Mouse (Mus musculus): ENCODE measurements around the gene Prdm12. TPM values are rescaled to one million over a fixed set of nuclear protein-coding genes. Genes with fewer than 3 reads are reported as not detected.

Gene Prdm12
- polyA plus RNA-seq (2016; fragmentation: Nextera tagmentation; extraction: Ambion mirVana), result not detected in 2 replicates

DNA sequence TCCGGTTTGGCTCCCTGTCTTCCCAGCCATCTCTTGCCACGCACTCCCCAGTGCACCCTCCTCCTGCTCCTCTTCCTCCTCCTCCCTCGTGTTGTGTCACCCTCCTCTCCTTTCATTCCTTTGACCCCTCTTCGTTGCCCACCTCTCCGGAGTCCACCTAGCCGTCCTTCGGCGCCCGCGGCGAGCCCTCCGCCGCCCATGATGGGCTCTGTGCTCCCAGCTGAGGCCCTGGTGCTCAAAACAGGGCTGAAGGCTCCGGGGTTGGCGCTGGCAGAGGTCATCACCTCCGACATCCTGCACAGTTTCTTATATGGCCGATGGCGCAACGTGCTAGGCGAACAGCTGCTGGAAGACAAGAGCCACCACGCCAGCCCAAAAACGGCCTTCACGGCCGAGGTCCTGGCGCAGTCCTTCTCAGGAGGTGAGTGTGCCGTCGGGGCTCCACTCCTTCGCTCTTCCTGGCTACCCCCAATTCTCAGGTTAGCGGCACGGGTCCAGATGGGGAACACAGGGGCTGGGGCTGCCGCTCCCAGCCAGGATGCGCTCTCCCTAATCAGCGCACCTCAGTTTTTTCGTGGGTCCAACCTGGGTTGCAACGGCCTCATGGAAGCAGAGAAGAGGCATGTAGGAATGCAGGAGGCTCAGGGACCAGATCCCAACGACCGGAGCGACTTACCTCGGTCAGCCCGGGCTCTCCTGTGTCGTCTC, at the start of gene Prdm12:
TSS of gene Prdm12 (plus strand) at position 137 of the 708 bp plus-strand sequence.
- no peak within 1 kb of the TSS for H3K4me3 ChIP-seq
- no peak for ATAC-seq
- H3K9me3 ChIP-seq (replicated peaks), result no peaks in the 10 kb centered on the region
- H3K4me1 ChIP-seq, result peaks cover 19% of the 10 kb centered on the region; the same call in 1 of the 2 replicates
- H3K4me2 ChIP-seq, result no peak within 1 kb of the TSS
- 3% methylated on average over 41 of the region's 41 CpGs for WGBS (ENCODE audit: insufficient replicate concordance)
- peaks cover 100% of the 10 kb centered on the region for H3K27me3 ChIP-seq (replicated peaks)
- no peak within 1 kb of the TSS for H3K27ac ChIP-seq
- no peaks in the 10 kb centered on the region for H3K36me3 ChIP-seq
- H3K9ac ChIP-seq, result no peak within 1 kb of the TSS

DNA sequence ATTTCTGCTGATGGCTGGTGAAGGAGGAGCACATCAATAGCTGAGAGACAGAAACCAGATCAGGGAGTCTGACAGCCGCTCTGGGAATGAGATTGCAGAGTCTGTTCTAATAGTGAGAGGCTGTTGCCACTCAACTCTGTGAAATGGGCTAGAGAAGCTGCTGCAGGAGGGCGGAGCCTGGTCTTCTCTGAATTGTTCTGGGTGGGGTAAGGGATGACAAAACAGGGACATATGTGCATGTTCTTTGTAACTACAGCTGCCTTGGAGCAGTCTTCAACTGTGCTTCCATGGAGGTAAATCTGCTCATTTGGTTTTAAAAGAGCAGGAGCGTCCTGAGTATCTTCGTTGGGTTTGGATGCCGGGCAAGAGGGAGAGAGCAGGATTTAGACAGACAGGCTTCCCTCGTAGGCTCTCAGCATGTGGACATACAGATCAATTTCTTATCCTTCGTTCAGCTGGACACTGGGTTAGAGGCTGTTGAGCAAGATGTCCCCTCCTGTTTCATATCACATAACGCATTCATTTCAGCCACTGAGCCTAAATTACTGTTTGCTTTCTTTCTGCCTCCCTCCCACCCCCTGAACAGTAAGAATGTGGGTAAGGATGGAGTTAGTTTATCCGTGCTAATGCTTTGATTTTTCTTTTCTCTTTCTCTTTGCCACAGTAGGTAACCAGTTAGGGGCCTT, 47.9 kb upstream of the Prdm12 start:
- Histone ChIP-seq H3K4me1 (peaks cover 52% of the 10 kb centered on the region), H3K36me3 (peaks cover 88% of the 10 kb centered on the region), H3K4me3 (no peak overlapping the region), H3K9me3 (replicated peaks) (no peaks in the 10 kb centered on the region), H3K9ac (no peak overlapping the region), H3K4me2 (no peak overlapping the region), H3K27ac (no peak overlapping the region), H3K27me3 (replicated peaks) (no peaks in the 10 kb centered on the region)
- ATAC-seq, result no peak
- WGBS (ENCODE audit: insufficient replicate concordance), result 77% methylated on average over 9 of the region's 9 CpGs

DNA sequence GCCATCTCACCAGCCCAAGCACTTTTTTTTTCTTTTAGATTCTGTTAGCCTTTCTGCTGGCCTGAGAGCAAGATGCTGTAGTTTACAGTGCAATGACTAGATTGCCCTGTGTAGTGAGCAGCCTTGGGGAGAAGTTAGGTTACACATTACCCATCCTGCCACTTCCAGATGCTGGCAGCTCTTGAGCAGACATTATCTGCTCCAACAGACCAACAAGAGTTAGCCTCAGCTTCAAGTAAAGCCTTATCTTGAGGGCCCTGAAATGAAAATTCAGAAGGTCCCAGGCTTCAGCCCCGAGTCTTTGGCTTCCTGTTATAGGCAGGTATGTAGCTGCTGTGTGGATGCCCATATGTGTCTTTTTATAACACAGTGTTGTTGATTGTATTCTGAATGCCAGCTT, 32.3 kb upstream of the Prdm12 start:
- no peak overlapping the region for H3K9ac ChIP-seq
- 32% methylated on average over 1 of the region's 1 CpGs for WGBS (ENCODE audit: insufficient replicate concordance)
- ATAC-seq, result peak; percentile 88
- H3K9me3 ChIP-seq (replicated peaks), result no peaks in the 10 kb centered on the region
- no peaks in the 10 kb centered on the region for H3K27me3 ChIP-seq (replicated peaks)
- peak overlapping the region; percentile 17 for H3K4me2 ChIP-seq
- no peak overlapping the region for H3K4me3 ChIP-seq
- H3K4me1 ChIP-seq, result peaks cover 46% of the 10 kb centered on the region
- peak overlapping the region; percentile 64 for H3K27ac ChIP-seq
- peaks cover 98% of the 10 kb centered on the region for H3K36me3 ChIP-seq

DNA sequence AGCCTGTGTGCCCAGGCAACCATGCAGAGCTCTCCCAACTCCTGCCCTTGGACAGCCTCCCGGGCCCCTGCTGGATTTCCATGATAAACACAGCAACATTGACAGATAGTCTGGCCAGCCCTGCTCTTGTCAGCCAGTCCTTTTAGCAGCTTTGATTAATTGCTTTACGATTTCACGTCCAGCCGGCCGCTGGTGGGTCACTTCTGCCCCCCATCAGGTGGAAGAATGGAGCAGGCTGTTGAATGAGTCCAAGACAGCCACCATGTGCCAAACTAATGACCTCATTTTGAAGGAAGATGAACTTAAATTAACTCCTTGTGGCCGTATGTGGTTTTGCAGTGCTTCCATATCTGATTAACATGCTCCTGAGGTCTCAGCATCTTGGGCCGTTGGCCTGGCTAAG, 30.0 kb upstream of the Prdm12 start:
- Histone ChIP-seq H3K4me3 (no peak overlapping the region), H3K36me3 (peaks cover 98% of the 10 kb centered on the region), H3K9ac (peak overlapping the region; percentile 28; the same call in 1 of the 2 replicates), H3K4me1 (peaks cover 46% of the 10 kb centered on the region), H3K4me2 (no peak overlapping the region), H3K27ac (no peak overlapping the region), H3K27me3 (replicated peaks) (no peaks in the 10 kb centered on the region), H3K9me3 (replicated peaks) (no peaks in the 10 kb centered on the region)
- ATAC-seq, result no peak
- WGBS (ENCODE audit: insufficient replicate concordance), result 53% methylated on average over 7 of the region's 7 CpGs

DNA sequence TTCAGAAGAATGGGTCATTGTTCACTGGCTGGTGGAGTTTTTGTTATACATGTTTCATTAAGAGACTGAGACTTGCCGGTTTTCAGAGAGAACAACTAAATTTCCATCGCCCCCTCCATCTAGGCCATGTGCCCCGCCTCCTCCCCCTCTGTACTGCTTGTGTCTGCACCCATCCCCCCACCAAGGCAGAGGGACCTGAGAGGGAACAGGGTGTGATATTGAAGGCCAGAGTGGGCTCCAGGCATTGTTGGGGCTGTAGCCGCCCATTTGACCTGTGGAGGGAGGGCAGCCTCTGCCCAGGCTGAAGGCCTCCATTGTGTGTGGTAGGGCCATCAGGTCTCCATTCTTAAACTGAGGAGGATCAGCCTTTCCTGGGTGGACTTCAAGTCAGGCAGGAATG, 28.9 kb upstream of the Prdm12 start:
- H3K4me3 ChIP-seq, result no peak overlapping the region
- no peak overlapping the region for H3K9ac ChIP-seq
- peaks cover 98% of the 10 kb centered on the region for H3K36me3 ChIP-seq
- H3K4me2 ChIP-seq, result no peak overlapping the region
- H3K4me1 ChIP-seq, result peaks cover 46% of the 10 kb centered on the region
- H3K27ac ChIP-seq, result no peak overlapping the region
- no peaks in the 10 kb centered on the region for H3K9me3 ChIP-seq (replicated peaks)
- 69% methylated on average over 4 of the region's 4 CpGs for WGBS (ENCODE audit: insufficient replicate concordance)
- no peaks in the 10 kb centered on the region for H3K27me3 ChIP-seq (replicated peaks)
- no peak for ATAC-seq

DNA sequence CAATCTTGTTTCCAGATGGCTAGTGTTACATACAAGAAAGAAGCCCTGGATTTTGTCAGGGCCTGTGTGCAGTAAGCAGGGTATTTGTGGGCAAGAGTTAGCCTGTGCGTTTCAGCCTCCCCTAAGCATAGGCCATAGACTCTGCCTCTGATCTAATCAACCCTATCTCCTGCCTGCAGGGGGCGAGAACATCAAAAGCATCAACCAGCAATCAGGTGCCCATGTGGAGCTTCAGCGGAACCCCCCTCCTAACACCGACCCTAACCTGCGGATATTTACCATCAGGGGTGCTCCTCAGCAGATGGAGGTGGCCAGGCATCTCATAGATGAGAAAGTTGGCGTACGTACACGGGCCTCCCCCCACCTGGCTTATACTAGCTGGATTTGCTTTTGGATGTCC, 28.4 kb upstream of the Prdm12 start:
- no peak overlapping the region for H3K4me3 ChIP-seq
- 77% methylated on average over 8 of the region's 8 CpGs for WGBS (ENCODE audit: insufficient replicate concordance)
- no peaks in the 10 kb centered on the region for H3K27me3 ChIP-seq (replicated peaks)
- H3K36me3 ChIP-seq, result peaks cover 95% of the 10 kb centered on the region
- peaks cover 42% of the 10 kb centered on the region for H3K4me1 ChIP-seq
- no peak for ATAC-seq
- H3K9ac ChIP-seq, result no peak overlapping the region
- no peak overlapping the region for H3K27ac ChIP-seq
- no peak overlapping the region for H3K4me2 ChIP-seq
- H3K9me3 ChIP-seq (replicated peaks), result no peaks in the 10 kb centered on the region

DNA sequence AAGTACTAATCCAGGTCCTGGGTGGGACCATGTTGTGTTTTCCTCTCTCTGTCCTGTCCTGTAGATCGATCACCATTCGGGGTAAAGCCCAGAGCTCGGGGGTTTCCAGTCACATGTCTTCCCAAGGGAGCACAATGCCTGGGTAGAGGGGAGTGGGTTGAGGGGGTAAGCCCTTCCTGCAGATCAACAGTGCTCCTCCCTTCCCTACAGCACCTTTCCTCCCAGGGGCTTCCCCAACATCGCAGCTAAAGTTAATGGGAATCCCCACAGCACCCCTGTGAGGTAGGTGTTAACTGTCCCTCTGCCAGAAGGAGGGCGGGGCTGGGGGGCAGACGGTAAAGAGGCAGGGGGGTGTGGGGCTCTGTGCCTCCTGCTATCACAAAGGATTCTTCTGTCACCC, 27.2 kb upstream of the Prdm12 start:
- no peak overlapping the region for H3K27ac ChIP-seq
- H3K4me2 ChIP-seq, result no peak overlapping the region
- H3K27me3 ChIP-seq (replicated peaks), result no peaks in the 10 kb centered on the region
- ATAC-seq, result no peak
- no peak overlapping the region for H3K4me3 ChIP-seq
- H3K4me1 ChIP-seq, result peaks cover 30% of the 10 kb centered on the region
- no peak overlapping the region for H3K9ac ChIP-seq
- WGBS (ENCODE audit: insufficient replicate concordance), result 82% methylated on average over 6 of the region's 6 CpGs
- H3K9me3 ChIP-seq (replicated peaks), result no peaks in the 10 kb centered on the region
- peaks cover 90% of the 10 kb centered on the region for H3K36me3 ChIP-seq

DNA sequence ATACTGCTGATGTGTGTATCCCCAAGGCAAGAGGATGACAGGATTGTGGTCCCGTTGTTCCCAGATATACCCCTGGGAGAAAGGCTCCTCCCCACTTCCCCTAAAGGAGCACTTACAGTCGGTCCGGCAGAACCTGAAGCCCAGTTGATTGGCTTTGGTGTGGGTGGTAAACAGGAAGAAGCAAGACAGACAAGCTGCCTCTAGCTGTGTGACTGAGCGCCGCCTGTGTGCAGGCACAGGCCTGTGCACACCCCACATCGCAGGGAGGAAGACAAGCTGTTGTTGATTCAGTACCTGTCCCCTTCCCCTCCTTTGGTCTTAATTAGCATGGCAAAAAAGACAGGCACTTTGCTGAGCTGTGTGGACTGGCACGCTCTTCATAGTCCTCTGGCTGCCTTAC, 26.1 kb upstream of the Prdm12 start:
- no peak for ATAC-seq
- Histone ChIP-seq H3K9ac (no peak overlapping the region), H3K9me3 (replicated peaks) (no peaks in the 10 kb centered on the region), H3K27me3 (replicated peaks) (no peaks in the 10 kb centered on the region), H3K4me2 (no peak overlapping the region), H3K27ac (no peak overlapping the region), H3K4me3 (no peak overlapping the region), H3K4me1 (peaks cover 19% of the 10 kb centered on the region), H3K36me3 (peaks cover 85% of the 10 kb centered on the region)
- WGBS (ENCODE audit: insufficient replicate concordance), result 84% methylated on average over 7 of the region's 7 CpGs

DNA sequence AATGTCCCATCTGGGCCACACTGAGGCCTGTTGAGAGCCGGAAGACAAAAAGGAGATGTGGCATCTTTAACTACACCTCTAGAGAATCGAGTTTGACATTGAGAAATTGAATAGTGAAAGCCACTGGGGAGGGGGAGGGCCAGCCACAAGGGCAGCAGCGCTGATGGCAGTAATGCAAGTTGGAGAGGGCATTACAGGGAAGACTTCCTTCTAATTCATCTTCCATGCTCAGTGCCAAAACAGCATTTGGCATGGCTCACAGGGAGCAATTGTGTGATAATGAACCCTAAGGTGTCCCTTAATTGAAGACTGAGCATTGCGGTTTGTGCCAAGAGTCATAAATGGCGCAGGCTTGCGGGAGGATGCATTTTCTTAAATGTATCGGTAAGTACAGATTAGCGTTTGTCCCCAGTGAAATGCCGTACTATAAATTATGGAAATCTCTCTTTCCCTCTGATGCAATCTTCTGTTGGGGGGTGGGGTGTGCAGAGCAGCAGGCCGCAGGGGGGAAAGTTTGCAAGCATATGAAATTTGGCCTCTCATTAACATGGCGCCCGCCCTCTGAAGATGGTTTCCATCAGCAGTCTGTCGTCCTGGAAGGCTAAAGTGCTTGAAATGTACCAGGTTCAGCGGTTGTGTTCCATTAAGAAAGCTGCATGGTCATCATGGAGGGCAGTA, 21.2 kb upstream of the Prdm12 start:
- no peaks in the 10 kb centered on the region for H3K9me3 ChIP-seq (replicated peaks)
- ATAC-seq, result no peak
- no peak overlapping the region for H3K4me3 ChIP-seq
- H3K9ac ChIP-seq, result no peak overlapping the region
- no peaks in the 10 kb centered on the region for H3K4me1 ChIP-seq
- no peak overlapping the region for H3K27ac ChIP-seq
- 79% methylated on average over 14 of the region's 14 CpGs for WGBS (ENCODE audit: insufficient replicate concordance)
- peaks cover under 1% of the 10 kb centered on the region; the same call in 1 of the 2 replicates for H3K27me3 ChIP-seq (replicated peaks)
- H3K4me2 ChIP-seq, result no peak overlapping the region
- H3K36me3 ChIP-seq, result peaks cover 37% of the 10 kb centered on the region

DNA sequence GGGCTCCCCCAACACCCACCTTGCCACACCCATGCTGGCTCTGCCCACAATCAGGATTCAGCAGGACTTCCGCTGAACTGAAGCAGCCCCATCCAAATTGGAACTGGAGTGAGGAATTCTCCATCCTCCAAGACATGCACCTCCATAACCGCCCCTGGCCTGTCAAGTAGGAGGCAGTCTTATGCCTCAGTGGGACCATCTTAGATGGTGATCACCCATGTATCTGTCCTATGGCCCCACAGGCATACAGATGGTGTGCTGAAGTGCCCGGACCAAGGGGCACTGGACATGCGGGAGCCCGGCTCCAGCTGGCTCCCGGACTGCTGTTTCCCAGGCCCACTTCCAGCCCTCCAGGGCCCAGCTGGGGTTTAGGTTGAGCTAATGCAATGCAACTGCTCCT, 20.6 kb upstream of the Prdm12 start:
- Histone ChIP-seq H3K4me1 (no peaks in the 10 kb centered on the region), H3K27me3 (replicated peaks) (peaks cover 4% of the 10 kb centered on the region; the same call in 1 of the 2 replicates), H3K36me3 (peaks cover 31% of the 10 kb centered on the region), H3K27ac (no peak overlapping the region), H3K9ac (no peak overlapping the region), H3K4me2 (no peak overlapping the region), H3K4me3 (no peak overlapping the region), H3K9me3 (replicated peaks) (no peaks in the 10 kb centered on the region)
- no peak for ATAC-seq
- 90% methylated on average over 6 of the region's 6 CpGs for WGBS (ENCODE audit: insufficient replicate concordance)

DNA sequence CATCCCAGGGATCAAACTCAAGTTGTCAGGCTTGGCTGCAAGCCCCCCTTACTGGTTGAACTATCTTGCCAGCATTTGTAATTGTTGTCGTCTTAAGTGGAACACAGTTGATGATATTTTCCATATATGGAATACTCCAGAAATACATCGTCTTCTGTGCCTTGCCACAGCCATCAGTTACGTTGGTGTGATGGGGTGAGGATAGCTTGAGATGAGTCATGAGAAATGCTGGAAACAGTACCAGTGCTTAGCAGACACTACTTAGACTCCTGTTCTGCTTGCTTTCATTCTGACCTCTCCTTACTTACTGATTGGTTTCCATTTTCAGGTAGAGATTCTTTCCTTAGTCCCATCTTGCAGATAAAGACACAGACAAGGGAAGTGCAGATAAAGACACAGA, 6.3 kb upstream of the Prdm12 start:
- no peak for ATAC-seq
- 43% methylated on average over 3 of the region's 3 CpGs for WGBS (ENCODE audit: insufficient replicate concordance)
- Histone ChIP-seq H3K4me1 (peaks cover 19% of the 10 kb centered on the region; the same call in 1 of the 2 replicates), H3K4me3 (no peak overlapping the region), H3K9ac (no peak overlapping the region), H3K27ac (no peak overlapping the region), H3K36me3 (no peaks in the 10 kb centered on the region), H3K27me3 (replicated peaks) (peaks cover 87% of the 10 kb centered on the region), H3K9me3 (replicated peaks) (no peaks in the 10 kb centered on the region), H3K4me2 (no peak overlapping the region)
